Mouse (Mus musculus): Measurements from ENCODE around the gene Nfkbil1. TPM values are rescaled to one million over a fixed set of nuclear protein-coding genes. Genes with fewer than 3 reads are reported as not detected.
A peak's percentile ranks its signal among the peaks of the same experiment; 100 is the strongest.

The Nfkbil1 gene
- polyA plus RNA-seq, 1 experiment from 2014 or later = 3.3 TPM

Small RNA genes within 50 kb of the gene (microRNA-seq; reads per million reads assigned to microRNA genes)
- gene Mir6973a (not detected), gene Mir6974 (not detected), gene Mir6975 (2.5 reads per million, percentile 8 among the genes with 10 or more reads in this experiment), gene Mir8094 (not detected)

Other genes with a start within 250 kb of the Nfkbil1 start
- gene Vars, start 234.8 kb downstream of the Nfkbil1 start, polyA plus RNA-seq (2014; fragmentation: Nextera tagmentation; extraction: Ambion mirVana) = 96.4 and 137 TPM in 2 replicates
- gene Vwa7, start 219.2 kb downstream of the Nfkbil1 start, polyA plus RNA-seq (2014; fragmentation: Nextera tagmentation; extraction: Ambion mirVana) = 0.13 and 0.28 TPM in 2 replicates
- gene Sapcd1, start 207.8 kb downstream of the Nfkbil1 start, polyA plus RNA-seq (2014; fragmentation: Nextera tagmentation; extraction: Ambion mirVana) = 6.6 and 10.9 TPM in 2 replicates
- 4.9 and 5.9 TPM in 2 replicates for gene Msh5, start 189.0 kb downstream of the Nfkbil1 start, polyA plus RNA-seq (2014; fragmentation: Nextera tagmentation; extraction: Ambion mirVana)
- 72.1 and 172 TPM in 2 replicates for gene Clic1, start 185.8 kb downstream of the Nfkbil1 start, polyA plus RNA-seq (2014; fragmentation: Nextera tagmentation; extraction: Ambion mirVana)
- gene Ddah2, start 176.8 kb downstream of the Nfkbil1 start, polyA plus RNA-seq (2014; fragmentation: Nextera tagmentation; extraction: Ambion mirVana) = 355 and 422 TPM in 2 replicates
- gene Ly6g6c, start 170.4 kb downstream of the Nfkbil1 start, polyA plus RNA-seq (2014; fragmentation: Nextera tagmentation; extraction: Ambion mirVana) = 0.20 and 0.30 TPM in 2 replicates
- gene Mpig6b, start 169.6 kb downstream of the Nfkbil1 start, polyA plus RNA-seq (2014; fragmentation: Nextera tagmentation; extraction: Ambion mirVana) = 0.36 and 0.46 TPM in 2 replicates
- 0.81 and 1.3 TPM in 2 replicates for gene Ly6g6e, start 158.9 kb downstream of the Nfkbil1 start, polyA plus RNA-seq (2014; fragmentation: Nextera tagmentation; extraction: Ambion mirVana)
- 4.3 and 4.8 TPM in 2 replicates for gene Ly6g6d, start 157.7 kb downstream of the Nfkbil1 start, polyA plus RNA-seq (2014; fragmentation: Nextera tagmentation; extraction: Ambion mirVana)
- gene Ly6g6f, start 150.2 kb downstream of the Nfkbil1 start, polyA plus RNA-seq (2014; fragmentation: Nextera tagmentation; extraction: Ambion mirVana) = 0.31 and 0.34 TPM in 2 replicates
- 73.9 and 85.7 TPM in 2 replicates for gene Abhd16a, start 146.5 kb downstream of the Nfkbil1 start, polyA plus RNA-seq (2014; fragmentation: Nextera tagmentation; extraction: Ambion mirVana)
- not detected in 2 replicates for gene Ly6g5c, start 127.5 kb downstream of the Nfkbil1 start, polyA plus RNA-seq (2014; fragmentation: Nextera tagmentation; extraction: Ambion mirVana)
- gene Ly6g5b, start 120.4 kb downstream of the Nfkbil1 start, polyA plus RNA-seq (2014; fragmentation: Nextera tagmentation; extraction: Ambion mirVana) = 1.2 and 1.3 TPM in 2 replicates
- gene Gpank1, start 114.3 kb downstream of the Nfkbil1 start, polyA plus RNA-seq (2014; fragmentation: Nextera tagmentation; extraction: Ambion mirVana) = 19.4 and 20.8 TPM in 2 replicates
- gene Csnk2b, start 113.7 kb downstream of the Nfkbil1 start, polyA plus RNA-seq (2014; fragmentation: Nextera tagmentation; extraction: Ambion mirVana) = 325 and 334 TPM in 2 replicates
- gene D17H6S53E, start 109.4 kb downstream of the Nfkbil1 start, polyA plus RNA-seq (2014; fragmentation: Nextera tagmentation; extraction: Ambion mirVana) = 9.4 and 10.0 TPM in 2 replicates
- gene Apom, start 103.7 kb downstream of the Nfkbil1 start, polyA plus RNA-seq (2014; fragmentation: Nextera tagmentation; extraction: Ambion mirVana) = 9.7 and 10.4 TPM in 2 replicates
- 82.6 and 99.0 TPM in 2 replicates for gene Bag6, start 100.6 kb downstream of the Nfkbil1 start, polyA plus RNA-seq (2014; fragmentation: Nextera tagmentation; extraction: Ambion mirVana)
- 248 and 262 TPM in 2 replicates for gene Prrc2a, start 70.9 kb downstream of the Nfkbil1 start, polyA plus RNA-seq (2014; fragmentation: Nextera tagmentation; extraction: Ambion mirVana)
- gene Aif1, start 59.7 kb downstream of the Nfkbil1 start, polyA plus RNA-seq (2014; fragmentation: Nextera tagmentation; extraction: Ambion mirVana) = 9.7 and 10.9 TPM in 2 replicates
- 12.2 and 15.9 TPM in 2 replicates for gene Lst1, start 47.4 kb downstream of the Nfkbil1 start, polyA plus RNA-seq (2014; fragmentation: Nextera tagmentation; extraction: Ambion mirVana)
- 0.34 and 1.4 TPM in 2 replicates for gene Ltb, start 41.4 kb downstream of the Nfkbil1 start, polyA plus RNA-seq (2014; fragmentation: Nextera tagmentation; extraction: Ambion mirVana)
- gene Tnf, start 33.8 kb downstream of the Nfkbil1 start, polyA plus RNA-seq (2014; fragmentation: Nextera tagmentation; extraction: Ambion mirVana) = not detected in 2 replicates
- gene Lta, start 30.4 kb downstream of the Nfkbil1 start, polyA plus RNA-seq (2014; fragmentation: Nextera tagmentation; extraction: Ambion mirVana) = 0.14 TPM in 1 of 2 replicates, not detected in the other
- gene Gm16181, start 15.0 kb downstream of the Nfkbil1 start, polyA plus RNA-seq (2014; fragmentation: Nextera tagmentation; extraction: Ambion mirVana) = 0.89 TPM in 1 of 2 replicates, not detected in the other
- 5.3 and 6.4 TPM in 2 replicates for gene Atp6v1g2, start 2.1 kb downstream of the Nfkbil1 start, polyA plus RNA-seq (2014; fragmentation: Nextera tagmentation; extraction: Ambion mirVana)
- 525 and 616 TPM in 2 replicates for gene Ddx39b, start 6.0 kb upstream of the Nfkbil1 start, polyA plus RNA-seq (2014; fragmentation: Nextera tagmentation; extraction: Ambion mirVana)
- 38.3 and 42.8 TPM in 2 replicates for gene H2-D1, start 26.9 kb upstream of the Nfkbil1 start, polyA plus RNA-seq (2014; fragmentation: Nextera tagmentation; extraction: Ambion mirVana)
- gene H2-Q1, start 84.6 kb upstream of the Nfkbil1 start, polyA plus RNA-seq (2014; fragmentation: Nextera tagmentation; extraction: Ambion mirVana) = not detected in 2 replicates
- 0.24 and 0.37 TPM in 2 replicates for gene H2-Q2, start 106.5 kb upstream of the Nfkbil1 start, polyA plus RNA-seq (2014; fragmentation: Nextera tagmentation; extraction: Ambion mirVana)
- gene H2-Q4, start 143.8 kb upstream of the Nfkbil1 start, polyA plus RNA-seq (2014; fragmentation: Nextera tagmentation; extraction: Ambion mirVana) = 3.2 and 3.6 TPM in 2 replicates
- 2.2 and 2.8 TPM in 2 replicates for gene H2-Q6, start 189.1 kb upstream of the Nfkbil1 start, polyA plus RNA-seq (2014; fragmentation: Nextera tagmentation; extraction: Ambion mirVana)
- gene H2-Q7, start 203.4 kb upstream of the Nfkbil1 start, polyA plus RNA-seq (2014; fragmentation: Nextera tagmentation; extraction: Ambion mirVana) = 11.6 and 15.4 TPM in 2 replicates
- gene H2-Q10, start 234.3 kb upstream of the Nfkbil1 start, polyA plus RNA-seq (2014; fragmentation: Nextera tagmentation; extraction: Ambion mirVana) = 0.26 and 0.39 TPM in 2 replicates

Measured in kidney, embryonic 14.5 days (tissue).